Mouse (Mus musculus) urinary bladder, postnatal 4 days (tissue): ENCODE results near the gene Trim43c.
A peak's percentile ranks its signal among the peaks of the same experiment; 100 is the strongest.
"Not testable (repeated sequence)": the region's sequence is repeated elsewhere in the genome, so short reads cannot be mapped to it uniquely, and the experiment has no call there.

Experiments
- DNase-seq, 2 experiments: peaks; one replicate each; pipeline ENCODE4 v3.0.0; 2021 to 2022; ENCODE audit warnings: low spot score in 2 of 2

Trim43c gene

DNA sequence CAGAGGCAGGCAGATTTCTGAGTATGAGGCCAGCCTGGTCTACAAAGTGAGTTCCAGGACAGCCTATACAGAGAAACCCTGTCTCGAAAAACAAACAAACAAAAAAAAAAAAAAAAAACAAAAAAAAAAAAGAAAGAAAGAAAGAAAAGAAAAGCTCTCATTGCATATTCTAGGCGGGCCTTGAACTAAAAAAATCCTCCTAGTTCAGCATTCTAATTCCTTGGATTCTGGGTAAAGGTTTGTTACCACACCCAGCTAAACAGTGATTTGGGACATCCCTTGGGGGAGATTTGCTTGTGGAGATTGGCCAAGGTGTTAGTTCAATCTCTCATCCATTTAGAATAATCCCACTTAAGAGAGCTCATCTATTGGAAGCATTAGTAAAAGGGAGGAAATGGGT is at the start of gene Trim43c:
Trim43c (plus strand) TSS at position 301 of the 400 bp plus-strand sequence.
- not testable (repeated sequence) for DNase-seq

DNA sequence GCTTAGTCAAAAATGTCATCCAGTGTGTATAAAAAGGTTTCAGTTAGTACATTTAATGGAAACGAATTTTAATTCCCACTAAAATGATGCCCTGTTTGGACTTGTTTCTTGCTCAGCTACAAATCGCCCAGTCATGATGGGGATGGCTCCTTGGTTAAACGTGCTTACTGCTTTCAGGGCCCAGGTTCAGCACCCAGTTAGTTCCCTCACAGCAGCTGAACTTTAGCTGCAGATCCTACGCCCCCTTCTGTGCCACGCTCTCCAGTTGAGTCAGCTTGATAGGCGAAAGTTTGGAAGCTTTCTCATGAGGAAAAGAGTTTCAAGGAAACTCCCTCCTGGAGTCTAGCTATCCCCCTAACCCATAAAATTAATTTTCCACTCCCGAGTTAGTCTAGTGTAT is 14.1 kb downstream of the Trim43c start:
- DNase-seq = not testable (repeated sequence)

DNA sequence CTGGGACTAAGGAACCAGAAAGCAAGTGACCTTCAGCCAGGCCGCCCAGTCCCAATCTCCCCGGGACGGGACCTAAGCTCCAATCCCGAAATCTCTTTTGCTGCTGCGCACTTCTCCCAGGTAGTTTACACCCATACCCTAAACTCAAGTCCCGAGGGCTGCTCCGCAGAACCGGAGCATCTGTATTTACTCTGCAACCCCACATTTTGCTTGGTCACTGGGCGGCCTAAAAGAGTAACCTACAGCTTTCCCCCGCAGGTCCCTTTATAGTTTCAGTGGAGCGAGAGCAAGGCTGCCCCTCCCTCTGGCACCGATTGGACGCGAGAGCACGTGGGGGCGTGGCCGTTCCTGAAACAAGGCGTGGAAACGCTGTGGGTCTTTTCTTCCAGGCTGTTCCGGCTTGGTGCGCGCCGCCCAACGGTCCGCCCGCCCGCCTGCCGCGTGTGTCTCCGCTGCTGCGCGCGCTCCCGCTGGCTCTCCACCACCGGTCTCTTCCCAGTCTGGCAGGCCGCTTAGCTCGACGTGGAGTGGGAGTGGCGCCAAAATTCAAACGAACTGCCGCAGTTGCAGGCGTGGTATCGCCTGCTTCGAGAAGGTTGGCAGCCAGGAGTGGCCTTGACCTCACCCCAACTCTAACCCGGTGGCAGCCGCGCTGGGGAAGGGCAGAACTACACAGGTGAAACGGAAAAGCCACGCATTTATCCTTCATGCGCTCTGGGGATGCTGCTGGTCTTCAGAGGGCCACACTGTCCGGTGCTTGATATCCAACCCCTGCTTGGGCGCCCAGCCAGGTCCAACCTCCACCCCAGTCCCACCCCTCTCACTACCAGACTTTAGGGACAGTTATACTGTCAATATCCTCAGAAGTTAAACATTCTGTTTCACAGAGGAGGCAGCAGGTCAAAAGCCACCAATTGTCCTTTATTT is 19.9 kb downstream of the Trim43c start:
- DNase-seq = peak; percentile 85 to 86
